Mouse (Mus musculus) small intestine, adult 2 months (tissue): ENCODE measurements around the gene Hpse2.

Experiments used
- CTCF ChIP-seq: fragments of 200-500 bp; IDR thresholded peaks from 2 replicates; pipeline ENCODE4 v1.5.1; 2012; ENCODE audit warnings: low read depth, mild to moderate bottlenecking, control low read depth, inconsistent platforms, low read length, moderate library complexity, mixed read lengths; ENCODE audit not compliant: insufficient replicate concordance, insufficient read length; ENCODE audit errors: extremely low read depth
- POLR2A ChIP-seq: fragments of 200-500 bp; IDR thresholded peaks from 2 replicates; pipeline ENCODE4 v1.6.1; 2012; ENCODE audit warnings: low read depth, mild to moderate bottlenecking, control low read depth, inconsistent platforms, low read length, moderate library complexity

DNA sequence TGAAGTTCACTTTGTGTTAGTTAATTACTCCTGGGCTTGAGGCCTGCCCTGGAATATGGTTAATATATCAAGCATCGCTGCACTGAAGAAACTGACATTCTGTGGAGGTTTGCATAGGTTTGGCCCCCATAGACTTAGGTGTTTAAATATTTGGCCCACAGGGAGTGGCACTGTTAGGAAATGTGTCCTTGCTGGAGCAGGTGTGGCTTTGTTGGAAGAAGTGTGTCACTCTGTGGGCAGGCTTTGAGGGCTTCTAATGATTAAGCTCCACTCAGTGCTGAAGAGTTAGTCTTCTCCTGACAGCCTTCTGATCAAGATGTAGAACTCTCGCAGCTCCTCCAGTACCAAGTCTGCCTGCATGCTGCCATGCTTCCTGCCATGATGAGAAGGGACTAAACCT lies 555.9 kb downstream of the Hpse2 start:
- TF ChIP-seq POLR2A = no peak
- no peak for TF ChIP-seq CTCF
